Mouse (Mus musculus) monocyte, adult 2 months (primary cell): Measurements from ENCODE around the gene Fbxw16.
"Not testable (repeated sequence)": the region's sequence is repeated elsewhere in the genome, so short reads cannot be mapped to it uniquely, and the experiment has no call there.

Source experiments
- DNase-seq, 2 experiments: peaks; one replicate each; pipeline ENCODE4 v3.0.0; 2022; ENCODE audit warnings: low spot score in 2 of 2, low read depth in 1 of 2

The Fbxw16 gene

DNA sequence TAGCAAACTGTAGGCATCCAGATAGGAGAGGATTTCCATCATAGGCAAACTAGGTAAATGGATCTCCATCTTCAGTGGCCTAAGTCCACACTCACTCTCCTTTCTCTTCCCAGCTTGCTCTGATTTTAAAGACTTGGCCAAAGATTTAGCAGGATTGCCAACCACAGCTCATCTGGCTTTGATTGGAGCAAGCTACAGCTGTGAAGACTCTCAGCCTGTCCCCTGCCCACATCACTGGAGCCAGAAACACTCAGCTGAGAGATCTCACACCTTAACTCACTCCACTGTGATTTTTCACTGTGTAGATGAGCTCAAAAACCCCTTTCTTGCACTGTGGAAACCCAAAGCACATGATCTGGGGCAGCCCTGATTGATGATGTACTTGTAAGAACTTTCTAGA lies at the start of gene Fbxw16:
Gene Fbxw16, minus strand, starts transcription at position 101 of the 400 bp plus-strand sequence.
- DNase-seq, result no peak

DNA sequence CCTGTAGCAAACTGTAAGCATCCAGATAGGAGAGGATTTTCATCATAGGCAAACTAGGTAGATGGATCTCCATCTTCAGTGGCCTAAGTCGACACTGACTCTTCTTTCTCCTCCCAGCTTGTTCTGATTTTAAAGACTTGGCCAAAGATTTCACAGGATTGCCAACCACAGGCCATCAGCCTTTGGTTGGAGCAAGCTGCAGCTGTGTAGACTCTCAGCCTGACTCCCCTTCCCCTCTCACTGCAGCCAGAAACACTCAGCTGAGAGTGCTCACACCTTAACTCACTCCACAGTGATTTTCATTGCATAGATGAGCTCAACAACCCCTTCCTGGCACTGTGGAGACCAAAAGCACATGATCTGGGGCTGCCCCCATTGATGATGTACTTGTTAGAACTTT lies 46.8 kb upstream of the Fbxw16 start, which contains the start of gene Fbxw19:
Gene Fbxw19, minus strand, starts transcription at position 101 of the 400 bp plus-strand sequence.
- DNase-seq, result not testable (repeated sequence)

DNA sequence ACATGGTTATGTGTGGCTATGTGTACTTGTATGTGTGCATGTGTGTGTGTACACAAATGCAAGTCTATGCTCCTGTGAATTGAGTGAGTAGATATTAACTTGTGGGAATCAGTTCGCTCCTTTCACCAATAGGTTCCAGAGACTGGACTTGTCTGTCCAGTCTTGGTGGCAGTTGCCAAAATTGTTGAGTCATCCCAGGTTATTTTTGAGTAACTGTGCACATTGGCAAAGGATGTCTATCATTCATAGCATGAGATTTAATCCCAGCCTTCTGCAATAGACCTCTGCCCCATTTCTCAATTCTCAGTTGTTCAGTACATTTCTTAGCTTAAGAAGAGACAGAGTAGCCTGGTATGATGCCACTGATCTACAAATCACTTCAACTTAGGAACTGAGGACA lies 16.0 kb downstream of the Fbxw16 start:
- DNase-seq, result no peak

DNA sequence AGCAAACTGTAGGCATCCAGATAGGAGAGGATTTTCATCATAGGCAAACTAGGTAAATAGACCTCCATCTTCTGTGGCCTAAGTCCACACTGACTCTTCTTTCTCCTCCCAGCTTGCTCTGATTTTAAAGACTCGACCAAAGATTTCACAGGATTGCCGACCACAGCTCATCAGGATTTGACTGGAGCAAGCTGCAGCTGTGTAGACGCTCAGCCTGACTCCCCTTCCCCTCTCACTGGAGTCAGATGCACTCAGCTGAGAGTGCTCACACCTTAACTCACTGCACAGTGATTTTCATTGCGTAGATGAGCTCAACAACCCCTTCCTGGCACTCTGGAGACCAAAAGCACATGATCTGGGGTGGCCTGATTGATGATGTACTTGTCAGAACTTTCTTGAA lies 44.7 kb downstream of the Fbxw16 start, which contains the start of gene Fbxw22:
Gene Fbxw22, minus strand, starts transcription at position 101 of the 400 bp plus-strand sequence.
- not testable (repeated sequence) for DNase-seq
